Mouse (Mus musculus) kidney, embryonic 14.5 days (tissue): ENCODE results near the gene Rpl7a. TPM values are rescaled to one million over a fixed set of nuclear protein-coding genes. Genes with fewer than 3 reads are reported as not detected.

ENCODE experiments used
- ATAC-seq: fragments of 200-750 bp; cut with Nextera tagmentation; 2 replicates; pipeline ENCODE4 v1.8.0; 2017; ENCODE audit warnings: moderate number of reproducible peaks, mild to moderate bottlenecking, moderate TSS enrichment, moderate library complexity; ENCODE audit not compliant: low FRiP score, low TSS enrichment
- H3K27ac ChIP-seq: fragments of 300-500 bp; sonication (generic); 2 replicates; pipeline ENCODE4 v1.5.1; 2014; ENCODE audit warnings: low read depth, mild to moderate bottlenecking, low read length, moderate library complexity, mixed read lengths
- H3K27me3 ChIP-seq: fragments of 300-500 bp; sonication (generic); 2 replicates; pipeline ENCODE4 v1.6.1; 2014; ENCODE audit warnings: mild to moderate bottlenecking, low read length; ENCODE audit not compliant: control insufficient read depth, insufficient read depth
- H3K36me3 ChIP-seq: fragments of 300-500 bp; sonication (generic); 2 replicates; pipeline ENCODE4 v1.6.1; 2014; ENCODE audit warnings: low read length, mixed read lengths; ENCODE audit not compliant: control insufficient read depth, insufficient read depth
- H3K4me1 ChIP-seq: fragments of 300-500 bp; sonication (generic); 2 replicates; pipeline ENCODE4 v1.6.1; 2014; ENCODE audit warnings: low read length, mixed read lengths; ENCODE audit not compliant: control insufficient read depth, insufficient read depth
- H3K4me2 ChIP-seq: fragments of 300-500 bp; sonication (generic); replicated peaks from 2 replicates; pipeline ENCODE4 v1.6.1; 2014; ENCODE audit warnings: low read depth, mild to moderate bottlenecking, low read length
- H3K4me3 ChIP-seq: fragments of 300-500 bp; sonication (generic); 2 replicates; pipeline ENCODE4 v1.5.1; 2014; ENCODE audit warnings: mild to moderate bottlenecking, low read length
- H3K9ac ChIP-seq: fragments of 300-500 bp; sonication (generic); 2 replicates; pipeline ENCODE4 v1.6.1; 2014; ENCODE audit warnings: low read depth, mild to moderate bottlenecking, low read length, moderate library complexity
- H3K9me3 ChIP-seq: fragments of 300-500 bp; sonication (generic); 2 replicates; pipeline ENCODE4 v1.6.1; 2016; ENCODE audit warnings: low read length; ENCODE audit not compliant: control insufficient read depth
- WGBS: fragments of 180-500 bp; shearing (Covaris S2); extraction: QIAGEN DNeasy Blood & Tissue Kit; methylation state at CpG from one replicate; pipeline ENCODE4 v1.1.7; 2014; 5-methylcytosine and 5-hydroxymethylcytosine counted together
- polyA plus RNA-seq: library from polyadenylated mRNA; unstranded; fragments of >200 nt; fragmentation: Nextera tagmentation; extraction: Ambion mirVana; gene quantifications from 2 replicates; pipeline ENCODE4 v1.2.1, GENCODE M21; 2014

Rpl7a gene
- polyA plus RNA-seq, 1 experiment from 2014 or later = 790 TPM

DNA sequence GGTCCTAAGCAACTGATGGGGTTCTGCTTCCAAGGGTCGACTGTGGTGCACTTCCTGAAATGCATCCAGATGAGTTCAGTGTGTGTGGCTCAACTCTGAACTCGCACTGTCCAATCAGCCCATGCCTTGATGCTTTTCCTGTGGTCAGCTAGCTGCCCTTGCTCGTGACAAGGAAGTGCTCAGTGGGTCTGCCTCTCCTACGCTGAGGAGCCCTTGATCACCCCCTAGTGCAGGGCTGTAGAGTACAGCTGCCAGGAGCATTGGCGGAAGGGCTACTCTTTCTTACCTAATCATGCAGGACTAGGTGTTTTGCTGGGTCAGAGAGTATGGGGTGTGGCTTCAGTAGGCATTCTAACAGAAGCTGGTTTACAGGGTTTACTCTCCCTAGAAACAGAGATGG, 31.0 kb downstream of the Rpl7a start:
- WGBS = 37% methylated on average over 5 of the region's 5 CpGs
- H3K27ac ChIP-seq = no peak overlapping the region
- no peak overlapping the region for H3K4me3 ChIP-seq
- no peaks in the 10 kb centered on the region for H3K27me3 ChIP-seq
- H3K9ac ChIP-seq = no peak overlapping the region
- no peaks in the 10 kb centered on the region for H3K36me3 ChIP-seq
- no peaks in the 10 kb centered on the region for H3K4me1 ChIP-seq
- ATAC-seq = no peak
- H3K9me3 ChIP-seq = no peaks in the 10 kb centered on the region
- H3K4me2 ChIP-seq = no peak overlapping the region

DNA sequence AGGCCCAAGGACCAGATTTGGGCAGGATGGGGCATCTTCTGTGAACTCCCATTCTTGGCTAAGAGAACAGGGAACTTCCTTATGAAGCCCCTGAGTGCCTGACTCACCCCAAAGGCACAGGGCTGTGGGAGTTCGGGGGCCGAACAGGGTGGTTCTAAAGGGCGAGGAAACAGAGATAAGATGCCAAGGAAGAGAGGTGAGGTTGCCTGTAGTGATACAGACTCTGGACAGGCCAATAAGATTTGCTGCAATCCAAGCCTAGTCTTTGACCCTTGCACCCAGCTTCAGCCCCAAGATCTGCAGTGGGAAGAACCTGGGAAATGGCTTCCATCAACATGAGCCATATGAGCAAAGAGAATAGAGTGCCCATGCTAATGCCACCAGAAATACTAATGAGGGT, 32.7 kb downstream of the Rpl7a start:
- H3K9me3 ChIP-seq = no peaks in the 10 kb centered on the region
- H3K9ac ChIP-seq = no peak overlapping the region
- no peaks in the 10 kb centered on the region for H3K27me3 ChIP-seq
- no peak overlapping the region for H3K27ac ChIP-seq
- ATAC-seq = no peak
- H3K4me1 ChIP-seq = no peaks in the 10 kb centered on the region
- no peak overlapping the region for H3K4me3 ChIP-seq
- H3K36me3 ChIP-seq = 0 out of 2 replicates have a peak, but pooled peaks cover 3% of the 10 kb centered on the region
- H3K4me2 ChIP-seq = no peak overlapping the region
- WGBS = 85% methylated on average over 3 of the region's 3 CpGs

DNA sequence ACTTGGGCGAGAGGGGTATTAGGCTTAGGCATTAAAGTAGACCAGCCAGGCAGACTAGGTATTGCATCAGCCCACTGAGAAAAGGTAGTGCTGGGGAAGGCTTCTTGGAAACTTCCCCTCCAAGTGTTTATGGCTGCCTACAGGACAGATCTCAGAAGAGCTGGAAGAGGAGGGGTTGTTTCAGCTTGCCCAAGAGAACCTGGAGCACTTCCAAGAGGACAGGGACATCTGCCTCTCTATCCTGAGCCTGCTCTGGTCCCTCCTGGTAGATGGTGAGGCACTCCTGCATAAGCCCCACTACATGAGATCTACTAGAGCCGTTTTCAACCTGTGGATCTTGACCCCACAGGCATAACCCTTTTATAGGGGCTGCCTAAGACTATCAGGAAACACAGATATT, 39.8 kb downstream of the Rpl7a start:
- Histone ChIP-seq H3K4me2 (no peak overlapping the region), H3K9me3 (no peaks in the 10 kb centered on the region), H3K4me1 (no peaks in the 10 kb centered on the region), H3K36me3 (peaks cover 53% of the 10 kb centered on the region), H3K4me3 (no peak overlapping the region), H3K27ac (no peak overlapping the region), H3K27me3 (no peaks in the 10 kb centered on the region), H3K9ac (no peak overlapping the region)
- no peak for ATAC-seq
- 93% methylated on average over 2 of the region's 2 CpGs for WGBS

DNA sequence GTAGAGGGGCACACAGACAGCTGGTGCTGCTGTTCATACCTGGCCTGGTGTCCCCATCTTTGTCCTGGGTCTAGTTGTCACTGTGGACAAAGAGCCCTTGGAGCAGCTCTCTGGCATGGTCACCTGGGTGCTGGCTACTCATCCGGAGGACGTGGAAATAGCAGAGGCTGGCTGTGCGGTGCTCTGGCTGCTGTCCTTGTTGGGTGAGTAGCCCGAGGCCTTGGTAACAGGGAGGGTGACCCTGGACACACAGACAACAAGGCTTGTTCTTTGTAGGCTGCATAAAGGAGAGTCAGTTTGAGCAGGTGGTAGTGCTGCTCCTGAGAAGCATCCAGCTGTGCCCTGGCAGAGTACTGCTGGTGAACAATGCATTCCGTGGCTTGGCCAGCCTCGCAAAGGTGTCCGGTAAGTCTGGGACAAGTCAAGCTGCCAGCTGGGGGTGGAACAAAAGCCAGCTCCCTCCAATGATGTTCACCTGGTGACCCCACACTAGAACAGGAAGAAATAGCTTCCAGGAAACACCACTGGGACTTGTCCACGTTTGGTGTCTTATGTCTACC, 40.9 kb downstream of the Rpl7a start:
- ATAC-seq = no peak
- no peak overlapping the region for H3K27ac ChIP-seq
- no peaks in the 10 kb centered on the region for H3K27me3 ChIP-seq
- no peak overlapping the region for H3K4me2 ChIP-seq
- no peak overlapping the region for H3K9ac ChIP-seq
- H3K9me3 ChIP-seq = no peaks in the 10 kb centered on the region
- H3K4me3 ChIP-seq = no peak overlapping the region
- peaks cover 63% of the 10 kb centered on the region for H3K36me3 ChIP-seq
- no peaks in the 10 kb centered on the region for H3K4me1 ChIP-seq
- WGBS = 86% methylated on average over 8 of the region's 8 CpGs

DNA sequence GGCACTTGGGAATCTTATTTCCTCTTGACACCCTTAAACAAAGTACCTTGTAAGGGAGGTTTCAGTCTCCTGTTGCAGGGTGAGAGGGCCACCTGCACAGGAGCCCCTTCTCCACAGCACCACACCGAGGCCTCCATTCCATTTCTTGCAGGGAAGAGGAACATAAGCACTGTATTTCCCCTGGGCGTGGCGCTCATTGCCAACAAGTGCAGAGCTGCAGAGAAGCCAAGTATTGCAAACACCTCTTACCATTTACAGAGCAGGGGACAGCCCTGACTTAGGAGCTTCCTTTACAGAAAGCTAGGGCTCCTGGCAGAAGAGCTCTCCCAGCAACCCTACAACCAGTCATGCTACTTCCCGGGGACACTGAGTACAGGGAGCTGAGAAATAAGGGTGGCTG, 41.6 kb downstream of the Rpl7a start:
- no peak for ATAC-seq
- no peaks in the 10 kb centered on the region for H3K27me3 ChIP-seq
- 93% methylated on average over 4 of the region's 4 CpGs for WGBS
- no peak overlapping the region for H3K4me2 ChIP-seq
- H3K9ac ChIP-seq = no peak overlapping the region
- no peaks in the 10 kb centered on the region for H3K4me1 ChIP-seq
- H3K36me3 ChIP-seq = peaks cover 69% of the 10 kb centered on the region
- no peak overlapping the region for H3K27ac ChIP-seq
- H3K9me3 ChIP-seq = no peaks in the 10 kb centered on the region
- no peak overlapping the region for H3K4me3 ChIP-seq

DNA sequence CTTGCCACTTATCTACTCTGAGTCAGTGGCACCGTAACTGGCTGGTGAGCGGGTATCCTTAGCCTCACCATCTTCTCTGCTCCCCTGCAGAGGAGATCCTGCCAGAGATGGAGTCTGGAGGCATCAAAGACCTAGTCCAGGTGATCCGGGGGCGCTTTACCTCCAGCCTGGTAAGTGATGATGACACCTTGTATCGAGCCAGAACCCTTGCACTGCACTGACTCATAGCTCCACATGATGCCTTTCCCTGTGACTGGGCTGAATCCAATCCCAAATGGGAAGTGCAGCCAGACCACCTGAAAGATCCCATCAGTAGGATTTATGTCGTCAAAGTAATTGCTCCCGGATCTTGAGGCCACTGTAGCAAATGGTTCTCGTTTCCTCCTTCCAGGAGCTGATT, 42.3 kb downstream of the Rpl7a start:
- ATAC-seq = no peak
- peaks cover 72% of the 10 kb centered on the region for H3K36me3 ChIP-seq
- H3K4me1 ChIP-seq = no peaks in the 10 kb centered on the region
- WGBS = 79% methylated on average over 8 of the region's 8 CpGs
- H3K27ac ChIP-seq = no peak overlapping the region
- no peaks in the 10 kb centered on the region for H3K9me3 ChIP-seq
- no peak overlapping the region for H3K4me3 ChIP-seq
- no peak overlapping the region for H3K4me2 ChIP-seq
- no peak overlapping the region for H3K9ac ChIP-seq
- no peaks in the 10 kb centered on the region for H3K27me3 ChIP-seq

DNA sequence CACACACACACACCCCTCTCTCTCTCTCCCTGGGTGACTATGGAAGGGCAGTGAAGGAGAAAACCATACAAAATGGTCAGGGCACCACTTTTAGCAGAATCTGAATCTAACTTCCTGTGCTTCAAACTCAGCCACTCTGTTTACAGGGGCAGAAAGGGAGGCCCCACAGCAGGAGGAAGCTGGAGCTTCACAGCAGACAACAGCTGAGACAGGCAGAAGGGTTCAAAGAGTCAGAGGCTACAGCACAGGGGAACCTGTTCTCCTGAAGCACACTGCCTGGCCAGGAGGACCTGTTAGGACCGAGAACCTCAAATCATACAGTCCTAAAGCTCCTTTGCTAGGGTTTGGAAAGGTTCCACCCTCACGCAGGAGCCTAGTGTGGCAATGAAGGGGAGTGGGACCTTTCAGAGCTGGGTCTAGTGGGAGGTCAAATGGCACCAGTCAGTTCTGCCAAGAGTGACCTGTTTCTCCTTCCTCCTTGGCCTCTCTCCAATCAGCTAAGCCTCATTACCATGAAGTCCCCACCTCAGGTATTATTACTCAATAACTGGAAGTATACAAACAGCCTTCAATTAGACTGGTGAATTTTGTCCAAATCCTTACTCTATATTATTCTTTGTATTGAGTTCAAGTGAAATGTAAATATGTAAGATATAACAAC, 44.3 kb downstream of the Rpl7a start:
- no peaks in the 10 kb centered on the region for H3K27me3 ChIP-seq
- 89% methylated on average over 2 of the region's 2 CpGs for WGBS
- no peak overlapping the region for H3K4me3 ChIP-seq
- no peaks in the 10 kb centered on the region for H3K9me3 ChIP-seq
- H3K9ac ChIP-seq = no peak overlapping the region
- no peak overlapping the region for H3K4me2 ChIP-seq
- no peak overlapping the region for H3K27ac ChIP-seq
- H3K36me3 ChIP-seq = peaks cover 85% of the 10 kb centered on the region
- ATAC-seq = no peak
- H3K4me1 ChIP-seq = no peaks in the 10 kb centered on the region

DNA sequence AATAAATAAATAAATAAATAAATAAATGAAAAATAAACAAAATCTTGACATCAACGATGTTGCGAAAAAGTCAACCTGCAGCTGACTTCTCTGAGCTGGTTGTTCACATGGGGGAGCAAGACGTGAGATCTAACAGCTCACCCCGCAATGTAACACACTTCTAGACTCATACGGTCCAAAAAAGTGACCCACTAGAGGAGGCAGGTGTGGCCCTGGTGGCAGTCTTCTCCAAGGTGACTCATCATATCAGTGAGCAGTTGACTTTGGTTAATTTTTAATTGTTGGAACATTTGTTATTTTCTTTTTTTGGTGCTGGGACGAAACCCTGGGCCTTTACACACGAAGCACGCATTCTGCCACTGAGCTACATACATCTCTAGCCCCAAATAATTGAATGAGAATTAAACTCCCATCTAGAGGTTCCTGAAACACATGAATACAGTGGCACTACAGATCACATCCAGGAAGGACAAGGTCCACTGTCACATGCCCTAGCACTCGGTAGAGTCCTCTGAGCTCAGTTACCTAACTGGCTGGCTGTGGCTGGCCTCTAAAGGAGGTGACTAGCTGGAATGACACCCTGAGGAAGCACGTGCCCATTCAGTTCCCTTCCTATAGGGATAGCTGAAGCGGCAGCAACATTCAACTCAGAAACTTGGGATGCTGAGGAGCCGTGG, 46.4 kb downstream of the Rpl7a start:
- H3K4me1 ChIP-seq = peaks cover 1% of the 10 kb centered on the region; the same call in 1 of the 2 replicates
- H3K9me3 ChIP-seq = no peaks in the 10 kb centered on the region
- ATAC-seq = no peak
- H3K4me2 ChIP-seq = no peak overlapping the region
- H3K4me3 ChIP-seq = no peak overlapping the region
- 93% methylated on average over 12 of the region's 12 CpGs for WGBS
- no peak overlapping the region for H3K9ac ChIP-seq
- H3K27ac ChIP-seq = no peak overlapping the region
- H3K36me3 ChIP-seq = peaks cover 90% of the 10 kb centered on the region
- H3K27me3 ChIP-seq = no peaks in the 10 kb centered on the region

DNA sequence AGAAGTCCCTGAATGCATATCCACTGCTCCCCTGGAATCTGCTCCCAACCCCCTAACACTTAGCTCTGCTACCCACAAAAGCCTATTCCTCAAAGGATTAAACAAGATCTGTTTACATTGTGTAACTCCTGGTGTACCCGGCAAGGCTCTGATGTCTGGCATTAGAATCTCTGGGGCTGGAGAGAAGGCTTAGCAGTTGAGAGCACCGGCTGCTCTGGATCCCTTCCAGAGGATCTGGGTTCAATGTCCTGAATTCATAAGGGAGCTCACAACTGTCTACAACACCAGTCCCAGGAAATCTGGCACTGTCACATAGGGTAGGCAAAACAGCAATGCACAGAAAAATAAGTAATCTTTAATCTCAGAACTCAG, 46.9 kb downstream of the Rpl7a start:
- ATAC-seq = no peak
- Histone ChIP-seq H3K4me3 (no peak overlapping the region), H3K36me3 (peaks cover 89% of the 10 kb centered on the region), H3K9me3 (no peaks in the 10 kb centered on the region), H3K27me3 (no peaks in the 10 kb centered on the region), H3K4me2 (no peak overlapping the region), H3K9ac (no peak overlapping the region), H3K27ac (no peak overlapping the region), H3K4me1 (peaks cover 4% of the 10 kb centered on the region; the same call in 1 of the 2 replicates)
- WGBS = 92% methylated on average over 2 of the region's 2 CpGs
